Mouse (Mus musculus) pancreas, adult 10 weeks (tissue): ENCODE measurements around the gene Cyp2e1. TPM values are rescaled to one million over a fixed set of nuclear protein-coding genes. Genes with fewer than 3 reads are reported as not detected.

ENCODE experiments used
- polyA plus RNA-seq: library from polyadenylated mRNA; stranded (reverse); fragments of 350-450 nt; fragmentation: Illumina TruSeq; extraction: RNeasy Lipid Tissue Mini Kit (QIAGEN cat#74804); gene quantifications from one replicate; pipeline ENCODE4 v1.2.3, GENCODE M21; 2015; ENCODE audit warnings: low read depth, low replicate concordance; ENCODE audit not compliant: insufficient read depth

Gene Cyp2e1
- polyA plus RNA-seq = 33.7 TPM

DNA sequence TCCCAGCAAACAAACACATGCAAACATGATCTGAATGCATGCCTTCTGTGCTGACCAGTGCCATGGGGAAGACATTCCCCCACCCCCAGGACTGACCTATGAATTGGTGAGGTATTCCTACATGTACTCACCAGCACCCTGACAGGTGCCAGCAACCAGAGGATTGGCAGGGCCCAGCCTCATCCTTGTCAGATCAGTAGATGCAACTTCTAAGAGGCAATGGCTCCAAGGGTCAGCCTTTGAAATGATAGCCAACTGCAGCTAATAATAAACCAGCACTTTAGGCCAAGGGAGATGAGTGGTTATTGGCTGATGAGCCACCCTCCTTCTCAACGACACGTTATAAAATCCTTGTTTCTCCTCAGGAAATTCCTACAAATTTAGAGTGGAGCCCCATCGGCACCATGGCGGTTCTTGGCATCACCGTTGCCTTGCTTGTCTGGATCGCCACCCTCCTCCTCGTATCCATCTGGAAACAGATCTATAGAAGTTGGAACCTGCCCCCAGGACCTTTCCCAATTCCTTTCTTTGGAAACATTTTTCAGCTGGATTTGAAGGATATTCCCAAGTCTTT, at the start of gene Cyp2e1:
TSS of gene Cyp2e1 (plus strand) at position 293 of the 574 bp plus-strand sequence.

DNA sequence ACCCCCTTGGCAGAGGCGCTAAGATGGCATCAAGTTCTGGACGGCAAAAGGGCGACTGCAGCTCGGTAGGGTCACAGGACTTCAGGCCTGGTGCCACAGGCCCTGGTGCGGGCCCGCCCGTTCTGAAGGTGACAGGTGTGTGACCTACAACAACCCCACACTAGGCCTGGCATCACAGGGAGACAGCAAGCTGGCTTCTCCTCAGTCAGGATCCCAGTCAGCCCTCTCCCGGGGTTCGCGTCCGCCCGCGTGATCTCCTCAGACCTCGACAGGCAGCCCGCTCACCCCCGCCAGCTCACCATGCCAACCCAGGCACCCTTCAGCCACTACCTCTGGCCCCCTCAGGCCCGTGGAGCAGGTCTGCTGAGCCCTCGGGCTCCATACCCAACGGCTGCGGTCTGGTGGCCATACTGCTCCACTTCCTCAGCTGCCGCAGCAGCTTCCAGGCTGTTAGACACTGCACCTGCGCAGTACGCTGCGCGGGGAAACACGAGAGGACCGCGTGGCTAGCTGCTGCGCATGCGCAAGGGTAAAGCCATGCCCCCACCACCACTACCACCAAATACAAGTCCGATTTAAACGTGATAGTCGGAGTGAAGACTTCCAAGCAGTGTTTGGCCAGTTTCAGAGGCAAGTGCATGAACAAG, 24.0 kb downstream of the Cyp2e1 start, which contains the start of gene Syce1:
TSS of gene Syce1 (minus strand) at position 447 of the 647 bp plus-strand sequence.

DNA sequence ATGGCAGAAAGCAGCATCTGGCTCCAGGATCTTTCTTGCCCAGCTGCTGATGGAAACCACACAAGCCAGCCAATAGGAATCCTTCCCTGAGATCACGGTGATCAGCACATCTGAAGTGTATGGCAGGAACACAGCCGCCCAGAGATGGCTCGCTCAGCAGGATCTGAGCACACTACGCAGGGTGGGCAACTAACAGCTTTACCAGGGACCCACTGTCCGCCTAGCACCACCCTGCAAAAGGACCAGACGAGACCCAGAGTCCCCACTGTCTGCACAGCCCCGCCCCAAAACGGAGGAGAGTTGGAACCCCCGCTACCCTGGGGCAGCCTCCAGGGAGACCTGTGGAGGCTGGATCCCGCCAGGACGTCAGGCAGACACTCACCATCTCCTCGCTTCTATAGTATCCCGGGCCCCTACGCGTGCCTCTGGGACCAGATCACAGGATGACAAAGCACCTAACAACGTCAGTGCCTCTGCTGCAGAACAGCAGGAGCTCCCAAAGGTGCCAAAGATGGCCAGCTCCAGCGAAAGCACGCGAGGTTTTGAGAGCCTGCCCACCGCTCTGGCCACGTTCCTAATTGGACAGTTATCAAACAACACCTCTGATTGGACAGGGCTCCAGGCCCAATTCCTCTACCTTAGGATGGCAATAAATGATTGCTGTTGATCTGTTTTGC, 58.3 kb downstream of the Cyp2e1 start, which contains the start of gene Zfp941:
TSS of gene Zfp941 (minus strand) at position 526 of the 677 bp plus-strand sequence.

Other genes with a start within 250 kb of the Cyp2e1 start
- gene Olfr538, start 195.9 kb upstream of the Cyp2e1 start, polyA plus RNA-seq = not detected
- gene Olfr46, start 162.5 kb upstream of the Cyp2e1 start, polyA plus RNA-seq = not detected
- not detected for gene Olfr61, start 134.8 kb upstream of the Cyp2e1 start, polyA plus RNA-seq
- gene Olfr53, start 117.3 kb upstream of the Cyp2e1 start, polyA plus RNA-seq = not detected
- gene Olfr539, start 103.8 kb upstream of the Cyp2e1 start, polyA plus RNA-seq = not detected
- gene Olfr45, start 81.8 kb upstream of the Cyp2e1 start, polyA plus RNA-seq = not detected
- gene Olfr541, start 66.5 kb upstream of the Cyp2e1 start, polyA plus RNA-seq = not detected
- not detected for gene Syce1, start 24.1 kb downstream of the Cyp2e1 start, polyA plus RNA-seq
- 0.20 TPM for gene Zfp941, start 58.4 kb downstream of the Cyp2e1 start, polyA plus RNA-seq
- gene Urah, start 71.3 kb downstream of the Cyp2e1 start, polyA plus RNA-seq = 11.2 TPM
- not detected for gene Scgb1c1, start 81.8 kb downstream of the Cyp2e1 start, polyA plus RNA-seq
- gene Odf3, start 84.1 kb downstream of the Cyp2e1 start, polyA plus RNA-seq = not detected
- gene Gm45785, start 92.6 kb downstream of the Cyp2e1 start, polyA plus RNA-seq = not detected
- 22.5 TPM for gene Ric8a, start 93.2 kb downstream of the Cyp2e1 start, polyA plus RNA-seq
- 14.4 TPM for gene Bet1l, start 93.8 kb downstream of the Cyp2e1 start, polyA plus RNA-seq
- 19.9 TPM for gene Psmd13, start 118.2 kb downstream of the Cyp2e1 start, polyA plus RNA-seq
- gene Sirt3, start 118.6 kb downstream of the Cyp2e1 start, polyA plus RNA-seq = 6.5 TPM
- 7.3 TPM for gene Cox8b, start 136.7 kb downstream of the Cyp2e1 start, polyA plus RNA-seq
- gene Nlrp6, start 157.2 kb downstream of the Cyp2e1 start, polyA plus RNA-seq = not detected
- 7.4 TPM for gene Pgghg, start 177.7 kb downstream of the Cyp2e1 start, polyA plus RNA-seq
- not detected for gene Ifitm5, start 186.6 kb downstream of the Cyp2e1 start, polyA plus RNA-seq
- not detected for gene Gm45717, start 192.2 kb downstream of the Cyp2e1 start, polyA plus RNA-seq
- gene Ifitm2, start 192.2 kb downstream of the Cyp2e1 start, polyA plus RNA-seq = 171 TPM
- 20.5 TPM for gene Ifitm1, start 203.5 kb downstream of the Cyp2e1 start, polyA plus RNA-seq
- 188 TPM for gene Ifitm3, start 247.0 kb downstream of the Cyp2e1 start, polyA plus RNA-seq